Mouse (Mus musculus) embryonic facial prominence, embryonic 10.5 days (tissue): ENCODE results near the gene Sos2. TPM values are rescaled to one million over a fixed set of nuclear protein-coding genes. Genes with fewer than 3 reads are reported as not detected.
A peak's percentile ranks its signal among the peaks of the same experiment; 100 is the strongest.
"Not testable (repeated sequence)": the region's sequence is repeated elsewhere in the genome, so short reads cannot be mapped to it uniquely, and the experiment has no call there.

Experiments
- DNase-seq: peaks from one replicate; pipeline ENCODE4 v3.0.0-alpha.2; 2017; ENCODE audit warnings: low spot score
- H3K27ac ChIP-seq: fragments of 300-500 bp; sonication (generic); replicated peaks from 2 replicates; pipeline ENCODE4 v1.5.1; 2016; ENCODE audit warnings: mild to moderate bottlenecking
- H3K27me3 ChIP-seq: fragments of 300-500 bp; sonication (generic); replicated peaks from 2 replicates; pipeline ENCODE4 v1.6.1; 2016; ENCODE audit warnings: low read depth, mild to moderate bottlenecking; ENCODE audit not compliant: poor library complexity, severe bottlenecking
- H3K36me3 ChIP-seq: fragments of 300-500 bp; sonication (generic); replicated peaks from 2 replicates; pipeline ENCODE4 v1.6.1; 2016; ENCODE audit warnings: mild to moderate bottlenecking, moderate library complexity
- H3K4me1 ChIP-seq: fragments of 300-500 bp; sonication (generic); 2 replicates; pipeline ENCODE4 v1.6.1; 2016
- H3K4me3 ChIP-seq: fragments of 300-500 bp; sonication (generic); 2 replicates; pipeline ENCODE4 v1.5.1; 2016; ENCODE audit warnings: mild to moderate bottlenecking, moderate library complexity
- H3K9me3 ChIP-seq: fragments of 300-500 bp; sonication (generic); 2 replicates; pipeline ENCODE4 v1.6.1; 2016; ENCODE audit warnings: mild to moderate bottlenecking
- WGBS: fragments of 180-500 bp; shearing (Covaris S2); methylation state at CpG from one replicate; pipeline ENCODE4 v1.1.7; 2016; 5-methylcytosine and 5-hydroxymethylcytosine counted together
- polyA plus RNA-seq: library from polyadenylated mRNA; unstranded; fragments of >200 nt; fragmentation: Nextera tagmentation; extraction: Ambion mirVana; gene quantifications from 2 replicates; pipeline ENCODE4 v1.2.1, GENCODE M21; 2016

Gene Sos2
- polyA plus RNA-seq, 1 experiment from 2014 or later: 9.7 TPM

GRCm38 (mm10) chr12:69582216-69582612 is 99.4 kb downstream of the Sos2 start:
- peak overlapping the region; percentile 95 for H3K27ac ChIP-seq
- peak overlapping the region; percentile 93 for H3K4me3 ChIP-seq
- H3K27me3 ChIP-seq: no peaks in the 10 kb centered on the region
- no peak for DNase-seq
- H3K36me3 ChIP-seq: peaks cover 59% of the 10 kb centered on the region
- WGBS: 39% methylated on average over 9 of the region's 9 CpGs
- H3K4me1 ChIP-seq: peaks cover 21% of the 10 kb centered on the region
- no peaks in the 10 kb centered on the region for H3K9me3 ChIP-seq

- H3K9me3 ChIP-seq: no peaks in the 10 kb centered on the region
- 90% methylated on average over 5 of the region's 5 CpGs for WGBS
- no peak overlapping the region for H3K27ac ChIP-seq
- DNase-seq: no peak
- H3K4me3 ChIP-seq: no peak overlapping the region
- peaks cover 23% of the 10 kb centered on the region for H3K4me1 ChIP-seq
- no peaks in the 10 kb centered on the region for H3K27me3 ChIP-seq
- H3K36me3 ChIP-seq: peaks cover 52% of the 10 kb centered on the region
Observed at GRCm38 (mm10) chr12:69579623-69580022, 102.0 kb downstream of the Sos2 start.

DNA sequence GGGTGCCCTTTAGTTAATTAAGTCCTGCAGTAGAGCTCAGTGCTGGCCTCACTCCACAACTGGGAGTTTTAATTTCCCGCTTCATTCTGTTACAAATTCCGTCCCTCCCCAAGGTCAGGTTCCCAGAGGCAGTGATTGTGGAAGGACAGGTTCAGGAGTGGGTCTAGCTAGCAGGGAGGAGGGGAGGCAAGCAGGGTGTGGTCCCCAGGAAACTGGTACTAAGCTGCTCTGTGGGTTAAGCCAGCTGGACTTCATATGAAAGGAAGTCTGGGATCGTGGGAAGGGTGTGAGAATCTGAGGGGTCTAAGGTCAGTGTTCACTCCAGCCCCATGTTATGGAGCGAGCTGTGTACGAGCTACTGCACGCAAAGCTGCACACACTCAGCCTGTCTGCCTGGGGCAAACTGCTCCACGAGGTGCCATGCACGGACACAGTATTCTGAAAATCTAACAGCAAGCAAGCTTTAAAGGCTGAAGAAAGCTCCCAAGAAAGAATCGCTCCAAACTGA is 105.5 kb downstream of the Sos2 start:
- WGBS: 80% methylated on average over 9 of the region's 9 CpGs

GRCm38 (mm10) chr12:69573916-69574881 is 107.5 kb downstream of the Sos2 start:
- Histone ChIP-seq H3K36me3 (peaks cover 38% of the 10 kb centered on the region), H3K9me3 (no peaks in the 10 kb centered on the region), H3K4me1 (peaks cover 14% of the 10 kb centered on the region), H3K4me3 (peak overlapping the region; percentile 35; the same call in 1 of the 2 replicates), H3K27ac (no peak overlapping the region), H3K27me3 (no peaks in the 10 kb centered on the region)
- 28% methylated on average over 17 of the region's 17 CpGs for WGBS
- peak; percentile 70 for DNase-seq

More for the DNA sequence above, 105.5 kb downstream of the Sos2 start:
- H3K4me1 ChIP-seq: peaks cover 18% of the 10 kb centered on the region
- no peak for DNase-seq
- no peaks in the 10 kb centered on the region for H3K9me3 ChIP-seq
- peaks cover 49% of the 10 kb centered on the region for H3K36me3 ChIP-seq
- H3K27ac ChIP-seq: no peak overlapping the region
- H3K27me3 ChIP-seq: no peaks in the 10 kb centered on the region
- H3K4me3 ChIP-seq: no peak overlapping the region

GRCm38 (mm10) chr12:69573271-69573670 is 108.4 kb downstream of the Sos2 start:
- WGBS: 94% methylated on average over 8 of the region's 8 CpGs
- no peaks in the 10 kb centered on the region for H3K27me3 ChIP-seq
- H3K4me3 ChIP-seq: no peak overlapping the region
- DNase-seq: no peak
- H3K36me3 ChIP-seq: peaks cover 28% of the 10 kb centered on the region
- H3K27ac ChIP-seq: no peak overlapping the region
- peaks cover 14% of the 10 kb centered on the region for H3K4me1 ChIP-seq
- H3K9me3 ChIP-seq: no peaks in the 10 kb centered on the region

GRCm38 (mm10) chr12:69569926-69570325 is 111.7 kb downstream of the Sos2 start:
- 97% methylated on average over 3 of the region's 3 CpGs for WGBS
- H3K36me3 ChIP-seq: no peaks in the 10 kb centered on the region
- no peaks in the 10 kb centered on the region for H3K27me3 ChIP-seq
- peaks cover 14% of the 10 kb centered on the region for H3K4me1 ChIP-seq
- no peak for DNase-seq
- H3K9me3 ChIP-seq: no peaks in the 10 kb centered on the region
- no peak overlapping the region for H3K4me3 ChIP-seq
- no peak overlapping the region for H3K27ac ChIP-seq

- 83% methylated on average over 3 of the region's 3 CpGs for WGBS
- no peak for DNase-seq
- no peak overlapping the region for H3K4me3 ChIP-seq
- H3K4me1 ChIP-seq: no peaks in the 10 kb centered on the region
- no peaks in the 10 kb centered on the region for H3K36me3 ChIP-seq
- H3K27me3 ChIP-seq: no peaks in the 10 kb centered on the region
- H3K9me3 ChIP-seq: no peaks in the 10 kb centered on the region
- H3K27ac ChIP-seq: no peak overlapping the region
Observed at GRCm38 (mm10) chr12:69568266-69568665, 113.4 kb downstream of the Sos2 start.

- not testable (repeated sequence) for H3K4me1 ChIP-seq, H3K27me3 ChIP-seq, H3K4me3 ChIP-seq, H3K36me3 ChIP-seq, H3K27ac ChIP-seq, H3K9me3 ChIP-seq, DNase-seq
- 86% methylated on average over 6 of the region's 6 CpGs for WGBS
Observed at GRCm38 (mm10) chr12:69561006-69561405, 120.6 kb downstream of the Sos2 start.

GRCm38 (mm10) chr12:69556221-69556861 is 125.3 kb downstream of the Sos2 start:
- Histone ChIP-seq H3K4me3 (no peak overlapping the region), H3K27me3 (no peaks in the 10 kb centered on the region), H3K9me3 (no peaks in the 10 kb centered on the region), H3K36me3 (no peaks in the 10 kb centered on the region), H3K4me1 (peaks cover 7% of the 10 kb centered on the region), H3K27ac (peak overlapping the region; percentile 41; the same call in 1 of the 2 replicates)
- WGBS: 63% methylated on average over 6 of the region's 6 CpGs
- DNase-seq: peak; percentile 18

- no peak overlapping the region for H3K27ac ChIP-seq
- no peaks in the 10 kb centered on the region for H3K36me3 ChIP-seq
- 72% methylated on average over 13 of the region's 13 CpGs for WGBS
- no peak for DNase-seq
- no peaks in the 10 kb centered on the region for H3K9me3 ChIP-seq
- H3K4me3 ChIP-seq: no peak overlapping the region
- H3K27me3 ChIP-seq: no peaks in the 10 kb centered on the region
- 0 out of 2 replicates have a peak, but pooled peaks cover 3% of the 10 kb centered on the region for H3K4me1 ChIP-seq
Observed at GRCm38 (mm10) chr12:69545456-69546178, 136.0 kb downstream of the Sos2 start.

- DNase-seq: no peak
- Histone ChIP-seq H3K4me3 (no peak overlapping the region), H3K27me3 (no peaks in the 10 kb centered on the region), H3K4me1 (0 out of 2 replicates have a peak, but pooled peaks cover 3% of the 10 kb centered on the region), H3K36me3 (no peaks in the 10 kb centered on the region), H3K27ac (no peak overlapping the region), H3K9me3 (no peaks in the 10 kb centered on the region)
- WGBS: 84% methylated on average over 6 of the region's 6 CpGs
Observed at GRCm38 (mm10) chr12:69544994-69545393, 136.7 kb downstream of the Sos2 start.

GRCm38 (mm10) chr12:69544562-69544961 is 137.1 kb downstream of the Sos2 start:
- WGBS: 55% methylated on average over 2 of the region's 2 CpGs

More at GRCm38 (mm10) chr12:69544562-69544961, 137.1 kb downstream of the Sos2 start:
- no peak for DNase-seq
- Histone ChIP-seq H3K4me3 (no peak overlapping the region), H3K27me3 (no peaks in the 10 kb centered on the region), H3K27ac (no peak overlapping the region), H3K9me3 (no peaks in the 10 kb centered on the region), H3K36me3 (no peaks in the 10 kb centered on the region), H3K4me1 (0 out of 2 replicates have a peak, but pooled peaks cover 3% of the 10 kb centered on the region)
